Mouse (Mus musculus) brain, adult 2 months (tissue): ENCODE measurements around the gene Dph7.

Source experiments
- DNase-seq: peaks from one replicate; pipeline ENCODE4 v3.0.0; 2011; ENCODE audit warnings: low read depth, low spot score

Dph7 gene

GRCm38 (mm10) chr2:24970386-24970785 is 8.2 kb downstream of the Dph7 start:
- DNase-seq: peak; percentile 15

DNA sequence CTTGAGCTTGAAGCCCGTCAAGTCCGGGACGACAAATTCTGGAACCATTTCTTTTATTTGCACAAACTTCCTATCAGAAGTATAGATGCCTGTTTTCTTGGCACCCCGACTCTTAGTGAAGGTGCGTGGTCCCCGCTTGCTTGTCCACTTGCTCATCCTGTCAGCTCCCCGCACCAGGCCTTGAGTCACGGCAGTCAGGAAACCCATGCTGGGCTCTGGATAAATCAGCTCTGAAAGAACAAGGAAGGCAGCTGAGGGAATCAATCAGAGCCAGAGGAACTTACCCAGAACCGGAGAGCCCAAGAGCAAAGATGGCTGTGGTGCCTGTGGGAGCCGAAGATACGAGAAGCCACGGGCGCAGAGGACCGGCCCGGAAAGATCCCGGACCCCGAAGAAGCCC is 12.3 kb downstream of the Dph7 start:
- DNase-seq: peak; percentile 36

DNA sequence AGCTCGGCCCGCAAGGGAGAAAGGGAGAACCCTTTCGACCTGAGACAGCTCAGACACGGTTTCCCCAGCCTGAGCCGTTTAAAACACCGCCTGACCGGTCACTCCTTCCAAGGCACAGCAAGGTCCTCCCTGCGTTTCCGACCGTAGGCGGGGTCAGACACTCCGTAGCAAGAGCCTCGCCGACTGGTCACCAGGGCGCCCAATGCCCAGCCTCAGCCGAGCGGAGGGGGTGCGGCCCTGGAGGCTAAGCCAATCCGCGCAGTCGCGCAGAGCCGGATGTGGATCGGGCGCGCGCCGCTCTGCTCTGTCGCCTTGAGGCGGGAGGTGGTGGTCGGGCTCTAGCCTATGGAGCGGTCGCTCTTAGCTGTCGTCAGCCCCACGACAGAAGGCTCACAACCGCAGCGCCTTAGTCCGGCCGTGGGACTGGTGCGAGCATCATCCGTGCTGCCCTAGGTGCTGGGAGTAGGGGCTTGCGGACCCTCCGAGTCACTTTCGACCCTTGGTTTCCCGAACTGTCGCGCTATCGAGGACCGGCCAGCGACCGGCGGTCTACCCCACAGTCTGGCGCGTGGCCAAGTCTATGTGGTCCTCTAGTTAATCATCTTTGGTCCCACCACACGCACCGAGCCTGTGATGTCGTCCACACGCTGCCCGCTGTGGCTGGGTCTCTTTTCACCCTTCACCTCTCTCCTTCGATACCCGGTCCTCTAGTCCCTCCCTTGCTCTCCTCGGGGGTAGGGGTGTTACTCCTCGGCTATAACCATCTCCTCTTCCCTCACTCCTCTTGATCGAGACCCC is 12.9 kb downstream of the Dph7 start, which contains the start of gene Mrpl41:
Gene Mrpl41, minus strand, starts transcription at position 193 of the 798 bp plus-strand sequence.
- peak; percentile 99 for DNase-seq

GRCm38 (mm10) chr2:24975704-24976297 is 13.6 kb downstream of the Dph7 start, which contains the start of gene Pnpla7:
Gene Pnpla7, plus strand, starts transcription at chr2:24976033.
- peak; percentile 87 for DNase-seq

- DNase-seq: no peak
Measured at GRCm38 (mm10) chr2:24976960-24977359, 14.8 kb downstream of the Dph7 start.

DNA sequence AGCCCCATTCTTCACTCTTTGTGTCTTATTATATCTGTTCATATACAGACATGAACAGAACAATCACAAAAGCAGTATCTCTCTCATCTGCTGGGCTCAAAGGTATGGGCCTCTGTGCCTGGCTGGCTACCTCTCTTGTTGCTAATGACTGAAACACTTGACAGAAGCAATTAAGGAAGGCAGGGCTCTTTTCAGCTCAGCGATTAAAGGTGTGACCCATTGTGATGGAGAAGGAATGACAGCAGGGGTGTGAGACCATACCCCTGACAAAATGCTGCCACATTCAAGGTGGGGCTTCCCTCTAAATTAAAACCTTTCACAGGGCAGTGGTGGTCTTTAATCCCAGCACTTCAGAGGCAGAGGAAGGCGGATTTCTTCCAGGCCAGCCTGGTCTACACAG is 25.6 kb downstream of the Dph7 start:
- no peak for DNase-seq

DNA sequence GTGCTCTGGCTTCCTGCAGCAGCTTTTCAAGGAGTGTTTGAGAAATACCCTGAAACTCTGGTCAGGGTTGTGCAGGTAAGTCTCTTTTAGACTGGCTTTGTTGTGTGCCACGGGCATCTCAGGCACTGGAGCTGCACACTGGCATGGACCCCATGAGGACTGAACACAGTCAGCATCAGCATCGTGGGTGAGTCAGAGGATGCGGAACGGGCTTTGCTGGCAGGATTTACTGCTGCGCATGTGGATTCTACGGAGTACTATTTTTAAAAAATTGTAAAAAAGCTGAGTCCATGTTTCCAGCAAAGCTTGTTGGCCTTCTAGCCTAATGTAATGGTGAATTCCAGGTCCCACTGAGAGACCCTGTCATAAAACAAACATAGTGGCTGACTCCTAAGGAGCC is 33.1 kb downstream of the Dph7 start:
- DNase-seq: peak; percentile 67

GRCm38 (mm10) chr2:24996471-24996870 is 34.3 kb downstream of the Dph7 start:
- no peak for DNase-seq

- peak; percentile 55 for DNase-seq
Measured at GRCm38 (mm10) chr2:25000544-25001235, 38.5 kb downstream of the Dph7 start.

GRCm38 (mm10) chr2:25003946-25004786 is 42.0 kb downstream of the Dph7 start:
- no peak for DNase-seq

DNA sequence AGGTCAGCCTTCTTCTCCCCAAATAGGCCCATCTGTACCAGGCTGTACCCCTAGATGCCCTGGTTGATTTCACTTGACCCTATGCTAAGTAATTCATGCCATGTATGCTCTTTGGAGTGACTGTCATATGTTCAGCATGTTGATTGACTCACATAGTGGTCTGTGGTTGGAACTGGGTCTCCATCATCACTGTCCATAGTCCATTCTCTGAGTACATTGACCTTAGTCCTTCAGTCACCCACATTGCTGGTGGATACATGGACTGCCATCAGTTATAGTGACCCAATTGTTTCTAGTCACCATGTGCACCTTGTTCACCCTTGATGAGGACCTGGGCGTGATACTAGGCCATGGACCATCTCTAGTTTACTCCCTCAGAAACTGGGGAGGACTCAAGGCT is 44.6 kb downstream of the Dph7 start:
- DNase-seq: no peak

- no peak for DNase-seq
Measured at GRCm38 (mm10) chr2:25008250-25008649, 46.0 kb downstream of the Dph7 start.
